Comparison of ENCODE assay signal across 21 mouse cellular contexts in the genomic region with DNA sequence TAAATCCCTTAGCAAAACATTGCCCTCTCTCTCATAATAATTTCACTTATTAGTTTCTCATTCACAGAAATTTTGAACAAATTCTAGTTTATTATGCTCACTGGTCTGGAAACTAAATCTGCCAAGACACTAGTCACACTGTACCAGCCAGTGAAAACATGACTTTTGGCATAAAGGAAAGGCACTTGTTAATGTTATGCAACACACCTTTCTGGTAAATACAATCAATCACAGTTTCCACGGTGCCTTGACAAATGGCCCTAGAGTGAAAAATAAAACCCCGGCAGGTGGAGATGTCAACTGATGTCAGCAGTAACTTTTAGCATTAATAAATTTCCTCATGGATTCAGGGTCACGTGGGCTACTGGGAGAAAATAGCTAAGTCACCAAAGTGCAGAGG. TPM values are rescaled to one million over a fixed set of nuclear protein-coding genes. Genes with fewer than 3 reads are reported as not detected.
DNase-seq lines count a peak whose midpoint lies in the region; ATAC-seq and TF ChIP-seq lines count a peak whose summit lies in the region.
"Had no signal": no experiment of that assay in that cellular context is flagged by ENCODE, and none has a peak within 500 bp of the region (broad histone marks: within the 10 kb centered on the region; RNA-seq: fewer than 3 reads in every experiment).

No protein-coding gene starts in this region.

- TF ChIP-seq EP300 in stomach, postnatal 0 days (optimal IDR thresholded peaks at IDR 0.05), result no peak

- H3K4me3 ChIP-seq in stomach, embryonic 16.5 days (replicated peaks; ENCODE audit: low read length), result no peak overlapping the region
- H3K4me3 ChIP-seq in stomach, postnatal 0 days (ENCODE audit: low read depth, low read length), result no peak overlapping the region
- no peak overlapping the region for H3K4me3 ChIP-seq in brown adipose tissue, adult 24 weeks (ENCODE audit: insufficient read depth, low read depth, low read length)
- H3K4me3 ChIP-seq: embryonic facial prominence, embryonic 13.5 days; embryonic facial prominence, embryonic 15.5 days; erythroblast, embryonic 14.5 days; forebrain, embryonic 13.5 days; forebrain, embryonic 15.5 days had no signal

- WGBS in stomach, embryonic 16.5 days, result 22% methylated on average over 3 of the region's 3 CpGs
- 23% methylated on average over 3 of the region's 3 CpGs for WGBS in stomach, postnatal 0 days

- 0 out of 2 replicates have a peak, but pooled peaks have one; percentile 25 for ATAC-seq in stomach, embryonic 16.5 days (ENCODE audit: insufficient read depth, low FRiP score)
- no peak; the same call in 1 of the 2 replicates for ATAC-seq in stomach, postnatal 0 days (ENCODE audit: low FRiP score, low TSS enrichment)
- ATAC-seq: forebrain, embryonic 13.5 days; forebrain, embryonic 15.5 days had no signal

- no peak for TF ChIP-seq CTCF in stomach, postnatal 0 days (IDR thresholded peaks at IDR 0.05; ENCODE audit: low read depth)

- H3K27ac ChIP-seq in stomach, embryonic 16.5 days (ENCODE audit: low read length), result no peak overlapping the region
- no peak overlapping the region for H3K27ac ChIP-seq in stomach, postnatal 0 days (replicated peaks)
- H3K27ac ChIP-seq in brown adipose tissue, adult 24 weeks (replicated peaks; ENCODE audit: low read depth, low read length), result peak overlapping the region; percentile 72
- H3K27ac ChIP-seq: embryonic facial prominence, embryonic 13.5 days; embryonic facial prominence, embryonic 15.5 days; forebrain, embryonic 13.5 days; forebrain, embryonic 15.5 days had no signal

- H3K27me3 ChIP-seq in stomach, embryonic 16.5 days (ENCODE audit: control insufficient read depth, insufficient read depth, low read length), result no peaks in the 10 kb centered on the region
- no peaks in the 10 kb centered on the region for H3K27me3 ChIP-seq in stomach, postnatal 0 days (ENCODE audit: control insufficient read depth, insufficient read depth, low read length)
- H3K27me3 ChIP-seq: embryonic facial prominence, embryonic 13.5 days; embryonic facial prominence, embryonic 15.5 days; forebrain, embryonic 13.5 days; forebrain, embryonic 15.5 days had no signal

- DNase-seq in stomach, postnatal 0 days (ENCODE audit: low spot score), result no peak
- peak; percentile 72 for DNase-seq in gonadal fat pad, adult 2 months (ENCODE audit: low read depth)
- no peak for DNase-seq in gastrocnemius, adult 18-20 months (ENCODE audit: low spot score)
- no peak for DNase-seq in left cerebral cortex, adult 18-20 months (ENCODE audit: low spot score in 2 of 2)
- no peak for DNase-seq in left cerebral cortex, adult 8-10 months (ENCODE audit: low spot score in 2 of 2)
- DNase-seq: adrenal gland, adult 8-10 months; adrenal gland, postnatal 36 days; cerebellum, adult 11 months; cerebellum, adult 18-20 months; cerebellum, adult 8-10 months; cerebellum, adult 9-11 months; cerebellum, postnatal 14 days; cerebellum, postnatal 36 days; embryo, embryonic 11 days had no signal

- no peak overlapping the region for H3K9ac ChIP-seq in stomach, embryonic 16.5 days (ENCODE audit: low read length)
- H3K9ac ChIP-seq in stomach, postnatal 0 days (ENCODE audit: low read length), result no peak overlapping the region
- H3K9ac ChIP-seq: embryonic facial prominence, embryonic 13.5 days; embryonic facial prominence, embryonic 15.5 days; forebrain, embryonic 13.5 days; forebrain, embryonic 15.5 days had no signal

- no peaks in the 10 kb centered on the region for H3K36me3 ChIP-seq in stomach, embryonic 16.5 days (ENCODE audit: control insufficient read depth, insufficient read depth, low read length)
- no peaks in the 10 kb centered on the region for H3K36me3 ChIP-seq in stomach, postnatal 0 days (ENCODE audit: control insufficient read depth, insufficient read depth, low read length)
- H3K36me3 ChIP-seq: embryonic facial prominence, embryonic 13.5 days; embryonic facial prominence, embryonic 15.5 days; forebrain, embryonic 15.5 days had no signal

- no peaks in the 10 kb centered on the region for H3K4me1 ChIP-seq in stomach, embryonic 16.5 days (ENCODE audit: control insufficient read depth, insufficient read depth, low read length)
- no peaks in the 10 kb centered on the region for H3K4me1 ChIP-seq in stomach, postnatal 0 days (replicated peaks; ENCODE audit: control insufficient read depth, insufficient read depth)
- H3K4me1 ChIP-seq in brown adipose tissue, adult 24 weeks (ENCODE audit: control insufficient read depth, insufficient read depth, insufficient read length, low read length), result no peaks in the 10 kb centered on the region
- H3K4me1 ChIP-seq: embryonic facial prominence, embryonic 13.5 days; embryonic facial prominence, embryonic 15.5 days; forebrain, embryonic 13.5 days; forebrain, embryonic 15.5 days had no signal

- H3K4me2 ChIP-seq in stomach, embryonic 16.5 days (ENCODE audit: low read depth, low read length), result no peak overlapping the region
- H3K4me2 ChIP-seq in stomach, postnatal 0 days (replicated peaks; ENCODE audit: low read depth), result no peak overlapping the region
- H3K4me2 ChIP-seq: embryonic facial prominence, embryonic 13.5 days; embryonic facial prominence, embryonic 15.5 days; forebrain, embryonic 13.5 days; forebrain, embryonic 15.5 days had no signal

- H3K9me3 ChIP-seq in stomach, embryonic 16.5 days (replicated peaks; ENCODE audit: control insufficient read depth, low read length), result no peaks in the 10 kb centered on the region
- no peaks in the 10 kb centered on the region for H3K9me3 ChIP-seq in stomach, postnatal 0 days (ENCODE audit: control insufficient read depth, low read length)
- H3K9me3 ChIP-seq: embryonic facial prominence, embryonic 13.5 days; embryonic facial prominence, embryonic 15.5 days; forebrain, embryonic 13.5 days; forebrain, embryonic 15.5 days had no signal

RNA-seq across cellular contexts. Expression of a gene that starts 56.7 kb away (rescaled TPM):
- polyA plus RNA-seq in stomach, embryonic 16.5 days (2015; fragmentation: Nextera tagmentation; extraction: Ambion mirVana), result 186 and 194 TPM in 2 replicates
- 160 and 169 TPM in 2 replicates for polyA plus RNA-seq in stomach, postnatal 0 days (2015; fragmentation: Nextera tagmentation; extraction: Ambion mirVana)
- polyA plus RNA-seq in brown adipose tissue, adult 24 weeks (2012; ENCODE audit: insufficient read depth, insufficient read length, missing spikeins), result 79.1 and 85.7 TPM in 2 replicates
- polyA plus RNA-seq in gonadal fat pad, adult 2 months (2012; rRNA removed), result 149 and 152 TPM in 2 replicates
- total RNA-seq in gastrocnemius, adult 18-20 months (2021), result 10 to 100 TPM; 52.4 to 57.1 TPM
- 100 to 1,000 TPM; 106 to 114 TPM for total RNA-seq in left cerebral cortex, adult 18-20 months (2021)
- total RNA-seq in left cerebral cortex, adult 8-10 months (2022), result 100 to 1,000 TPM in 3 of 4 experiments, 10 to 100 TPM in 1; 97.1 to 104 (median 102) TPM
